Comparison of ENCODE assay signal across 12 mouse cellular contexts in the genomic region with DNA sequence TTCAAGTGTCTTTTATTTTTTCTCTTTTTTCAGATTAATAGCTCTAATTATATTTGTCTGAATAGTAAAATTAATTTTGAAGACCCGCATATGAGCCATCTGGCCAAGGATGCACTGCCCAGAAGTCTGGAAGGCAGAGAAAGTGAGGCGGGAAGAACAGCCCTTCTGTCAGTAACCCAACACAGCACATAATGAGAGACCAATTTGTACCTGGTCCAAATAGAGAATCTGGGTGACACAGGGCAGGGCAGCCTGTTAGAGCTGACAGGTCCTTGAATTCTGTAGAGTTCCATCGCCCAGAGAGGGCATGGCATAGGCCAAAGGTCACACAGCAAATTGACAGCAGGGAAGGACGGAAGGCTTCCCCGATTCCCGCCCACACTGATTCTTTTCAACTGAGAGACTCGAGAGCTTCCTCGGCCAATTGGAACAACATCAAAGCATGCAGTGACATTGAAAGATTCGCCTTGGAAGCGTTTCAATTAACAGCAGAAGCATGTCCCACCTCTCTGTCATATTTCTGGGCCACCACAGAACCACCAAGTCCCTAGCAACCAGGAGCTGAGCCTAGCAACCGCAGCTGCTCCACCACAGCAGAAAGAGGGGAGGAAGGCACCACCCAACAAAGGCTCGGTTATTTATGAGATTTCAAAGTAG. TPM values are rescaled to one million over a fixed set of nuclear protein-coding genes. Genes with fewer than 3 reads are reported as not detected.
DNase-seq lines count a peak whose midpoint lies in the region; ATAC-seq and TF ChIP-seq lines count a peak whose summit lies in the region.
"Had no signal": no experiment of that assay in that cellular context is flagged by ENCODE, and none has a peak within 500 bp of the region (broad histone marks: within the 10 kb centered on the region; RNA-seq: fewer than 3 reads in every experiment).

No protein-coding gene starts in this region.

- H3K27me3 ChIP-seq in midbrain, embryonic 10.5 days (ENCODE audit: low read depth, poor library complexity, severe bottlenecking): peaks cover 37% of the 10 kb centered on the region
- H3K27me3 ChIP-seq in midbrain, embryonic 11.5 days (ENCODE audit: control insufficient read depth, insufficient read depth, low read length): no peaks in the 10 kb centered on the region; the same call in 1 of the 2 replicates
- H3K27me3 ChIP-seq in forebrain, postnatal 0 days (ENCODE audit: insufficient read depth, low read length): no peaks in the 10 kb centered on the region
- H3K27me3 ChIP-seq: limb, embryonic 12.5 days; Patski had no signal

- H3K27ac ChIP-seq in midbrain, embryonic 10.5 days (replicated peaks): no peak overlapping the region
- H3K27ac ChIP-seq in midbrain, embryonic 11.5 days (ENCODE audit: low read depth, low read length): no peak overlapping the region
- peak overlapping the region; percentile 64 for H3K27ac ChIP-seq in forebrain, postnatal 0 days (ENCODE audit: low read depth, low read length)
- H3K27ac ChIP-seq: heart, adult 2 months; limb, embryonic 12.5 days; neural tube, embryonic 12.5 days had no signal

- peaks cover 37% of the 10 kb centered on the region for H3K4me1 ChIP-seq in midbrain, embryonic 10.5 days
- no peaks in the 10 kb centered on the region for H3K4me1 ChIP-seq in midbrain, embryonic 11.5 days (ENCODE audit: control insufficient read depth, insufficient read depth, low read length)
- 0 out of 2 replicates have a peak, but pooled peaks cover 4% of the 10 kb centered on the region for H3K4me1 ChIP-seq in forebrain, postnatal 0 days (ENCODE audit: insufficient read depth)

- DNase-seq in midbrain, embryonic 10.5 days (ENCODE audit: low spot score): peak; percentile 32
- DNase-seq in midbrain, embryonic 11.5 days (ENCODE audit: low spot score, missing footprints): no peak
- peak; percentile 77 for DNase-seq in forebrain, postnatal 0 days
- peak; percentile 41 to 44 for DNase-seq in kidney, postnatal 36 days
- peak; percentile 45 for DNase-seq in right cerebral cortex, postnatal 25 days
- DNase-seq in thymus, adult 18-20 months: no peak
- DNase-seq in urinary bladder, postnatal 25 days (ENCODE audit: low spot score): no peak
- DNase-seq: cerebellum, postnatal 36 days; heart, adult 2 months had no signal

- no peak overlapping the region for H3K4me2 ChIP-seq in midbrain, embryonic 11.5 days
- H3K4me2 ChIP-seq in forebrain, postnatal 0 days (ENCODE audit: low read depth): no peak overlapping the region
- H3K4me2 ChIP-seq: limb, embryonic 12.5 days; neural tube, embryonic 12.5 days had no signal

- H3K9me3 ChIP-seq in midbrain, embryonic 10.5 days (replicated peaks): no peaks in the 10 kb centered on the region
- no peaks in the 10 kb centered on the region for H3K9me3 ChIP-seq in midbrain, embryonic 11.5 days (ENCODE audit: control insufficient read depth, low read length)
- no peaks in the 10 kb centered on the region for H3K9me3 ChIP-seq in forebrain, postnatal 0 days (ENCODE audit: low read length)
- H3K9me3 ChIP-seq: limb, embryonic 12.5 days; neural tube, embryonic 12.5 days had no signal

- no peak for TF ChIP-seq CTCF in forebrain, postnatal 0 days (IDR thresholded peaks at IDR 0.05; ENCODE audit: low read depth)

- no peak overlapping the region for H3K9ac ChIP-seq in midbrain, embryonic 11.5 days (ENCODE audit: low read length)
- no peak overlapping the region for H3K9ac ChIP-seq in forebrain, postnatal 0 days
- H3K9ac ChIP-seq: limb, embryonic 12.5 days; neural tube, embryonic 12.5 days had no signal

- 55% methylated on average over 12 of the region's 12 CpGs for WGBS in midbrain, embryonic 10.5 days
- WGBS in midbrain, embryonic 11.5 days: 54% methylated on average over 12 of the region's 12 CpGs
- WGBS in forebrain, postnatal 0 days: 30% methylated on average over 12 of the region's 12 CpGs

- no peak overlapping the region for H3K4me3 ChIP-seq in midbrain, embryonic 10.5 days
- no peak overlapping the region for H3K4me3 ChIP-seq in midbrain, embryonic 11.5 days (ENCODE audit: low read depth, low read length)
- no peak overlapping the region for H3K4me3 ChIP-seq in forebrain, postnatal 0 days (ENCODE audit: low read depth, low read length)
- H3K4me3 ChIP-seq: heart, adult 2 months; limb, embryonic 12.5 days; neural tube, embryonic 12.5 days had no signal

- ATAC-seq in midbrain, embryonic 11.5 days (ENCODE audit: low FRiP score): no peak
- peak; percentile 87 for ATAC-seq in forebrain, postnatal 0 days
- ATAC-seq: Patski had no signal

- H3K36me3 ChIP-seq in midbrain, embryonic 10.5 days: no peaks in the 10 kb centered on the region
- H3K36me3 ChIP-seq in midbrain, embryonic 11.5 days (ENCODE audit: control insufficient read depth, insufficient read depth, low read length): no peaks in the 10 kb centered on the region
- H3K36me3 ChIP-seq in forebrain, postnatal 0 days (ENCODE audit: insufficient read depth): no peaks in the 10 kb centered on the region
- H3K36me3 ChIP-seq: limb, embryonic 12.5 days; neural tube, embryonic 12.5 days had no signal

RNA-seq across cellular contexts. Expression of a gene that starts 36.7 kb away (rescaled TPM):
- 0.63 and 1.2 TPM in 2 replicates for polyA plus RNA-seq in midbrain, embryonic 10.5 days (2016; fragmentation: Nextera tagmentation; extraction: Ambion mirVana)
- 0.41 and 0.48 TPM in 2 replicates for polyA plus RNA-seq in midbrain, embryonic 11.5 days (2014; fragmentation: Nextera tagmentation; extraction: Ambion mirVana)
- 2.0 and 2.5 TPM in 2 replicates for total RNA-seq in forebrain, postnatal 0 days (2014; rRNA removed)
- polyA plus RNA-seq in forebrain, postnatal 0 days (2015; fragmentation: Nextera tagmentation; extraction: Ambion mirVana): 1.0 and 1.6 TPM in 2 replicates
- polyA plus RNA-seq: Patski had no signal

Comparison
In these comparisons a context has a peak if more than half of its experiments do, and no peak if none do; other contexts are left out.
1. DNase-seq: peak in midbrain, embryonic 10.5 days (single experiment), forebrain, postnatal 0 days (single experiment), kidney, postnatal 36 days (2 of 2) and right cerebral cortex, postnatal 25 days (single experiment); none in midbrain, embryonic 11.5 days (single experiment), thymus, adult 18-20 months (0 of 2) and urinary bladder, postnatal 25 days (single experiment).